Mouse (Mus musculus): ENCODE measurements at regions not wholly inside any gene's neighbourhood (a gene's known extent, or its start where the extent isn't known, plus 50 kb on each side); places are given as distances from the start of the nearest gene placed in this dataset.

- Histone ChIP-seq H3K4me3 (ENCODE audit: low read depth, low read length) (no peak overlapping the region), H3K4me2 (ENCODE audit: low read depth, low read length) (no peak overlapping the region), H3K27ac (ENCODE audit: low read depth) (no peak overlapping the region), H3K4me1 (ENCODE audit: insufficient read depth) (no peaks in the 10 kb centered on the region), H3K36me3 (replicated peaks; ENCODE audit: insufficient read depth, low read length) (no peaks in the 10 kb centered on the region), H3K9me3 (ENCODE audit: low read length) (no peaks in the 10 kb centered on the region), H3K27me3 (ENCODE audit: insufficient read depth, low read length) (no peaks in the 10 kb centered on the region), H3K9ac (replicated peaks) (no peak overlapping the region)
- DNase-seq (no peak), ATAC-seq (no peak)
- TF ChIP-seq EP300 (IDR thresholded peaks at IDR 0.05; ENCODE audit: low read depth) (no peak), CTCF (IDR thresholded peaks at IDR 0.05; ENCODE audit: low read depth) (no peak)
These were observed 533.8 kb upstream of the Htr2c start for GRCm38 (mm10) chrX:146428506-146428905.

GRCm38 (mm10) chrX:146459891-146460290, 502.4 kb upstream of the Htr2c start:
- Histone ChIP-seq H3K36me3 (replicated peaks; ENCODE audit: insufficient read depth, low read length) (no peaks in the 10 kb centered on the region), H3K4me3 (ENCODE audit: low read depth, low read length) (no peak overlapping the region), H3K9me3 (ENCODE audit: low read length) (no peaks in the 10 kb centered on the region), H3K27me3 (ENCODE audit: insufficient read depth, low read length) (no peaks in the 10 kb centered on the region), H3K27ac (ENCODE audit: low read depth) (no peak overlapping the region), H3K4me1 (ENCODE audit: insufficient read depth) (no peaks in the 10 kb centered on the region), H3K9ac (replicated peaks) (no peak overlapping the region), H3K4me2 (ENCODE audit: low read depth, low read length) (no peak overlapping the region)
- ATAC-seq (no peak), DNase-seq (no peak)
- TF ChIP-seq CTCF (IDR thresholded peaks at IDR 0.05; ENCODE audit: low read depth) (no peak), EP300 (IDR thresholded peaks at IDR 0.05; ENCODE audit: low read depth) (no peak)
- 71% methylated on average over 3 of the region's 3 CpGs for WGBS (ENCODE audit: insufficient replicate concordance)

- WGBS (ENCODE audit: insufficient replicate concordance) = 25% methylated on average over 1 of the region's 1 CpGs
- no peak for ATAC-seq
These were observed 484.7 kb upstream of the Htr2c start for GRCm38 (mm10) chrX:146477581-146477980.

GRCm38 (mm10) chrX:146512492-146512891, 449.8 kb upstream of the Htr2c start:
- 66% methylated on average over 2 of the region's 2 CpGs for WGBS (ENCODE audit: insufficient replicate concordance)
- ATAC-seq (no peak), DNase-seq (no peak)
- Histone ChIP-seq H3K4me2 (ENCODE audit: low read depth, low read length) (no peak overlapping the region), H3K27me3 (ENCODE audit: insufficient read depth, low read length) (no peaks in the 10 kb centered on the region), H3K9ac (replicated peaks) (no peak overlapping the region), H3K36me3 (replicated peaks; ENCODE audit: insufficient read depth, low read length) (no peaks in the 10 kb centered on the region), H3K4me3 (ENCODE audit: low read depth, low read length) (no peak overlapping the region), H3K4me1 (ENCODE audit: insufficient read depth) (no peaks in the 10 kb centered on the region), H3K27ac (ENCODE audit: low read depth) (no peak overlapping the region), H3K9me3 (ENCODE audit: low read length) (no peaks in the 10 kb centered on the region)
- TF ChIP-seq CTCF (IDR thresholded peaks at IDR 0.05; ENCODE audit: low read depth) (no peak), EP300 (IDR thresholded peaks at IDR 0.05; ENCODE audit: low read depth) (no peak)

More at GRCm38 (mm10) chrX:146477581-146477980, 484.7 kb upstream of the Htr2c start:
- TF ChIP-seq CTCF (IDR thresholded peaks at IDR 0.05; ENCODE audit: low read depth) = 0 out of 2 replicates have a peak, but pooled peaks have one; percentile 6
- no peak for TF ChIP-seq EP300 (IDR thresholded peaks at IDR 0.05; ENCODE audit: low read depth)
- H3K4me1 ChIP-seq (ENCODE audit: insufficient read depth) = no peaks in the 10 kb centered on the region
- H3K27ac ChIP-seq (ENCODE audit: low read depth) = no peak overlapping the region
- H3K36me3 ChIP-seq (replicated peaks; ENCODE audit: insufficient read depth, low read length) = no peaks in the 10 kb centered on the region
- DNase-seq = no peak
- H3K27me3 ChIP-seq (ENCODE audit: insufficient read depth, low read length) = no peaks in the 10 kb centered on the region
- no peaks in the 10 kb centered on the region for H3K9me3 ChIP-seq (ENCODE audit: low read length)
- H3K9ac ChIP-seq (replicated peaks) = no peak overlapping the region
- H3K4me2 ChIP-seq (ENCODE audit: low read depth, low read length) = no peak overlapping the region
- H3K4me3 ChIP-seq (ENCODE audit: low read depth, low read length) = no peak overlapping the region

- Histone ChIP-seq H3K36me3 (replicated peaks; ENCODE audit: insufficient read depth, low read length) (no peaks in the 10 kb centered on the region), H3K4me3 (ENCODE audit: low read depth, low read length) (no peak overlapping the region), H3K27ac (ENCODE audit: low read depth) (no peak overlapping the region), H3K4me1 (ENCODE audit: insufficient read depth) (no peaks in the 10 kb centered on the region), H3K27me3 (ENCODE audit: insufficient read depth, low read length) (no peaks in the 10 kb centered on the region), H3K9ac (replicated peaks) (no peak overlapping the region), H3K9me3 (ENCODE audit: low read length) (no peaks in the 10 kb centered on the region), H3K4me2 (ENCODE audit: low read depth, low read length) (no peak overlapping the region)
- no peak for ATAC-seq
- WGBS (ENCODE audit: insufficient replicate concordance) = 64% methylated on average over 4 of the region's 4 CpGs
- no peak for TF ChIP-seq CTCF (IDR thresholded peaks at IDR 0.05; ENCODE audit: low read depth)
- TF ChIP-seq EP300 (IDR thresholded peaks at IDR 0.05; ENCODE audit: low read depth) = no peak
- no peak for DNase-seq
These were observed 449.1 kb upstream of the Htr2c start for GRCm38 (mm10) chrX:146513261-146513660.

- Histone ChIP-seq H3K36me3 (replicated peaks; ENCODE audit: insufficient read depth, low read length) (no peaks in the 10 kb centered on the region), H3K4me1 (ENCODE audit: insufficient read depth) (no peaks in the 10 kb centered on the region), H3K9me3 (ENCODE audit: low read length) (no peaks in the 10 kb centered on the region), H3K4me3 (ENCODE audit: low read depth, low read length) (no peak overlapping the region), H3K9ac (replicated peaks) (no peak overlapping the region), H3K4me2 (ENCODE audit: low read depth, low read length) (no peak overlapping the region), H3K27me3 (ENCODE audit: insufficient read depth, low read length) (no peaks in the 10 kb centered on the region), H3K27ac (ENCODE audit: low read depth) (no peak overlapping the region)
- TF ChIP-seq CTCF (IDR thresholded peaks at IDR 0.05; ENCODE audit: low read depth) = no peak
- no peak for TF ChIP-seq EP300 (IDR thresholded peaks at IDR 0.05; ENCODE audit: low read depth)
- WGBS (ENCODE audit: insufficient replicate concordance) = 56% methylated on average over 2 of the region's 2 CpGs
- no peak for DNase-seq
- ATAC-seq = no peak
These were observed 433.5 kb upstream of the Htr2c start for GRCm38 (mm10) chrX:146528775-146529174.

DNA sequence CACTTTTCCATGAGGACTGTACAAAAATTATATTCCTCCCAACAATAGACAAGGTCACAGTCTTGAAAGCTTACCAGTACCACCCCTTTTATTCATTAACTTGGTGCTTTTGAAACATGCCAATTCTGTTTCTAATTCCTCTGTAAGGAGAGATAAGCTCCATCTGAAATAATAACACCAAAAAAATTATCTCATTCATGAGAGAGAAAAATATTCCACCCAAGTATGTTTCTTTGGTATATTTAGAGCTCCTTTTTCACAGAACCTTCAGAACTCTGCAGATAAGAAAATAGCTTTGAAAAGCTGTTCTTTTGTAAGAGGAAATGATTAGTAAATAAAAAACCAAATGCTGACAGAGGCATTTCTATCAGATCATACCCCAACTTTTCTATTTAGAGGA, 424.5 kb upstream of the Htr2c start:
- H3K4me3 ChIP-seq (ENCODE audit: low read depth, low read length) = no peak overlapping the region

More for the DNA sequence above, 424.5 kb upstream of the Htr2c start:
- DNase-seq = no peak
- Histone ChIP-seq H3K27me3 (ENCODE audit: insufficient read depth, low read length) (no peaks in the 10 kb centered on the region), H3K4me1 (ENCODE audit: insufficient read depth) (no peaks in the 10 kb centered on the region), H3K36me3 (replicated peaks; ENCODE audit: insufficient read depth, low read length) (no peaks in the 10 kb centered on the region), H3K4me2 (ENCODE audit: low read depth, low read length) (no peak overlapping the region), H3K9ac (replicated peaks) (no peak overlapping the region), H3K9me3 (ENCODE audit: low read length) (no peaks in the 10 kb centered on the region), H3K27ac (ENCODE audit: low read depth) (no peak overlapping the region)
- TF ChIP-seq CTCF (IDR thresholded peaks at IDR 0.05; ENCODE audit: low read depth) (no peak), EP300 (IDR thresholded peaks at IDR 0.05; ENCODE audit: low read depth) (no peak)
- no peak for ATAC-seq
